Mouse (Mus musculus) Patski (cell line): ENCODE measurements around the gene Sat2. TPM values are rescaled to one million over a fixed set of nuclear protein-coding genes. Genes with fewer than 3 reads are reported as not detected.
A peak's percentile ranks its signal among the peaks of the same experiment; 100 is the strongest.

Experiments
- ATAC-seq: fragments of 100-300 bp; one replicate; pipeline ENCODE4 v1.8.0; 2021
- CTCF ChIA-PET: fragments of 350-600 bp; sonication (Branson Sonifier 250); formaldehyde crosslinking; loops from one replicate; lab custom pipeline; 2022; ENCODE audit warnings: inconsistent platforms; lab: Charles Lee
- POLR2A ChIA-PET: fragments of 350-600 bp; sonication (Branson Sonifier 250); formaldehyde crosslinking; loops from one replicate; lab custom pipeline; 2022; ENCODE audit warnings: antibody characterized with exemption, inconsistent platforms; lab: Charles Lee
- DNase-seq: peaks from one replicate; pipeline ENCODE4 v3.0.0-alpha.2; 2011; ENCODE audit warnings: low read depth, low spot score
- H3K27me3 ChIP-seq: fragments of 371-371 bp; one replicate; pipeline ENCODE4 v1.5.1; 2021
- CTCF ChIP-seq: fragments of 100-300 bp; IDR thresholded peaks from one replicate; pipeline ENCODE4 v1.5.1; 2021
- in situ Hi-C: fragments of 300-500 bp; cut with MboI; formaldehyde crosslinking; loops from 3 replicates; pipeline ENCODE4 v1.11.1; 2018; ENCODE audit warnings: low pct_unique_long_range_greater_than_20kb, mixed read lengths
- polyA plus RNA-seq: library from polyadenylated mRNA; unstranded; gene quantifications from one replicate; pipeline ENCODE4 v1.2.3, GENCODE M21; 2021

Gene Sat2
- 5.2 TPM for polyA plus RNA-seq

DNA sequence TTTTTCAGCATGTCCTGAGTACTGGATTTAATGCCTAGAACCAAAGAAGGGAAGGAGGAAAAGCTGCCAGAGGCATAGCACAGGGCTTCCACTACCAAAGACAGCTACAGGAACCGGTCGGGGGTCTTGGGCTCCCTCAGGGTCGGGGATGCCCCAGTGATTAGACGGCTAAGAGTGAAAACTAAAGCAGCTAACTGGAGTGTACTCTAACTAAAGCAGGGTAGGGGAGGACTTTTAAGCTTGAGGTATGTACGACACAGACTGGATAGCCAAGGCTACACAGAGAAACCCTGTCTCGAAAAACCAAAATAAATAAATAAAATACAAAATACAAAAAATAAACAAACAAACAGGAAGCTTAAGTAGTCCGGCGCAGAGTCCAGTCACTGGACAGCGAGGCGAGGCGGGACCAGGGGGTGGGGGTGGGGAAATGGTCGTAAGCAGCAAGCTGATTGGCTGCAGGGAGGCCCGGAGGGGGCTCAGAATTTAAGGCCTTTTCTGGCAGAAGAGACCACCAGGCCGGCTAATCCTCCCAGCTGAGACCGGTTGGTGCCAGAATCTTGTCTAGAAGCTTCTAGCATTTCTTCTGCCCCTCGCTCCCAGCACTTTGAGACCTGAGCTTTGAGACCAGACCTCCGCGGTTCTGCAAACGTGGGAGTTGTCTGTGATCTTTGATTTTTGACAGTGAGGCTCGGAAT lies at the start of gene Sat2:
TSS of gene Sat2 (plus strand) at position 454 of the 698 bp plus-strand sequence.
- TF ChIP-seq CTCF = no peak
- ChIA-PET POLR2A (no interaction called here), CTCF (no interaction called here)

DNA sequence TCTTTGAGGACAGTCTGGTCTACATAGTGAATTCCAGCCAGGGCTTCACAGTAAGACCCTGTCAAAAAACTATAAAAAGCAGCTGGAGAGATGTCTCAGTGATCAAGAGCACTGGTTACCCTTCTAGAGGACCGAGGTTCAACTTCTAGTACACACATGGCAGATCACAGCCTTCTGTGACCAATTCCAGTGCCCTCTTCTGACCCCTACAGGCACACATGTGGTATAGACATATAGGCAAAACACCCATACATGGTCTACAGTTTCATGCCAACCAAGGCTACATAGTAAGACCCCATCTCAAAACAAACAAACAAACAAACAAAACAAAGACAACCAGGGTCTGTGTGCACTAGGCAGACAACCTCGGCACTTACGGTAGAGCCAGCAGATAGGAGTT lies 46.6 kb upstream of the Sat2 start:
- no peak for DNase-seq
- CTCF ChIA-PET = no interaction called here
- H3K27me3 ChIP-seq = no peaks in the 10 kb centered on the region
- no peak for ATAC-seq
- POLR2A ChIA-PET = no interaction called here
- TF ChIP-seq CTCF = peak; percentile 63
- in situ Hi-C loops = no loop called here

More for the DNA sequence above, at the start of gene Sat2:
- H3K27me3 ChIP-seq = peaks cover 14% of the 10 kb centered on the region
- ATAC-seq (no peak), DNase-seq (no peak)
- in situ Hi-C loops = loop anchor here (5.0 kb wide), 1 partner anchor 39 kb away; the partner anchor contains the start of genes Trp53 and Wrap53

DNA sequence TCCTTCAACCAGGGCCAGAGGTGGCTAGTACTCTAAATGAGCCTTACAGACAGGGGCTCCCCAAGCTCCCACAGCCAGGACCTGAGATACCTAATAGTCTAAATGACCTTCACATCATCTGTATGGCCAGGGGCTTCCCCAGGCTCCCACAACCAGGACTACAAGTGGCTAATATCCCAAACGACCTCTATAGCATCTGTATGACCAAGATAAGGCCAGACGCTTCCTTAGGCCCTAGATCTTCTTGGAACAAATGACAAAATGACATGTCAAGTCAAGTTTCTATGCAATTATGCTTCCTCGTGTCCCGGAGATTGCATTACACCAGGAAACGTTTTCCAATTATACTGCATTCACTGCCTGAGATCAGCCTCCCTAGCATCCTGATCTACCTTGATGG lies 45.5 kb upstream of the Sat2 start:
- ChIA-PET CTCF (no interaction called here), POLR2A (no interaction called here)
- H3K27me3 ChIP-seq = no peaks in the 10 kb centered on the region
- no peak for TF ChIP-seq CTCF
- DNase-seq = no peak
- in situ Hi-C loops = no loop called here
- ATAC-seq = no peak

DNA sequence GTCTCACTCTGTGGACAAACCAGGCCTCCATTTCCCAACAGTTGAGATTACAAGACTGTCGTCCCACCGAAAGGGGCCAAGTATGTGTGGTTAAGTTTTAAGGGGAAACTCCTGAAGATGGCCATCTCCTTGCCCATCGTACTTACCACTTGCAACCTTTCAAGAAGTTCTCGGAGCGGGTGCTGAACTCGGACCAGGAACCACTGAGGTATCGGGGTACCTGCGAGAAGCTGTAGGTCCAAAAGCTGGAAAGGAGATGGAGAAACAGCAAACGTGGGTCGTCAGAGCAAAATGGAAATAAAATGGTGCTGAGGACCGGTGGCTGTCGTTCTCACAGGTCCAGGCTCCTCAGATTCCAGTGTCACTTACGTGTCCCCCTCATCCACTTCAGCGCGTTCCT lies 43.5 kb upstream of the Sat2 start:
- in situ Hi-C loops = no loop called here
- H3K27me3 ChIP-seq = no peaks in the 10 kb centered on the region
- ATAC-seq (no peak), DNase-seq (no peak)
- POLR2A ChIA-PET = no interaction called here
- no peak for TF ChIP-seq CTCF
- CTCF ChIA-PET = interaction anchor here (1.4 to 1.6 kb wide), 2 partner anchors 65 to 253 kb away, joined by 3 to 4 read pairs; partner anchors contain the start of gene Kcnab3

DNA sequence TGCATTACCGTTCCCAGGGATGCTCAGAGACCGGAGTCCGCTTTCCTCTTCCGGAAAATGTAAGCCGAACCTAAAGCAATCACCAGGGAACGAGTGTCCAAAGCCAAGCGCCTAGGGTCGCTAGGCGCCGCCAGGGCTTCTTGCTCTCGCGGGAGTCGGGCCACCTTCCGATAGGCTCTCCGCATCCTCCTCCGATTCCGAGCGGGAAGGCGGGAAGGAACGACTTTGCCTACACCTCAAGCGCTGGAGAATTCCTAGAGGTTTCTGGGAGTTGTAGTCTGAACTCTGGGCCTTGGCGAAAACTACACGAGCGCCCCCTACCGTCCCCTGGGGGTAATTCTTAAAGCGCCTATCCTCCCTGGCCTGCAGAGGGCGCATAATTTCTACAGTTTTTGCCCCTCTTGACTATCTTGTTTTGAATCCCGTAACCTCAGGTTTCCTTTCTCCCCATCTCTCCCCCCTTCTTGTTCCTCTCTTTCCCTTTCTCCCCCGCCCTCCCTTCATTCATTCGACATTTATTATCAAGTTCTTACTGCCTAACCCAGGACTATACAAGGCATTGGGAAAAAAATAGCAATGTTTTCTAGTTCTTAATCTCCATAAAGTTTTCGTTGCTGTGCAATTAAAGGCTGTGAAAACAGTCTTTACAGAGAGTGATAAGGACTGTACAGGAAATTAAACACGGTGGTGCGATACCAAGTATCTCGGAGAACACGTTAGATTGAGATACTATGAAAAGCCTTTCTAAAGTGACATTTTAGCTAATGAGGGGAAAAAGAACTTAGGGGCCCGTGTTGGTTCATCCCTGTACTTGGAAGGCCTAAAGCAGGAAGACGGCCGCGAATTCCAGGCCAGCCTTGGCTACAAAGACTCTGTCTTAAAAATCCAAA lies 42.5 kb upstream of the Sat2 start:
- ATAC-seq (peak; percentile 85), DNase-seq (peak; percentile 73)
- ChIA-PET CTCF (interaction anchor here (0.7 to 1.6 kb wide), 6 partner anchors 18 to 254 kb away, joined by 3 to 7 read pairs (median 3); partner anchors contain the start of gene Kcnab3), POLR2A (interaction anchor here (0.5 to 1.2 kb wide), 3 partner anchors 17 to 33 kb away, joined by 3 to 7 read pairs (median 5); no protein-coding TSS in a partner anchor)
- H3K27me3 ChIP-seq = no peaks in the 10 kb centered on the region
- in situ Hi-C loops = loop anchor here (5.0 kb wide), 1 partner anchor 43 kb away; the partner anchor contains the start of gene Sat2
- peak; percentile 99 for TF ChIP-seq CTCF

DNA sequence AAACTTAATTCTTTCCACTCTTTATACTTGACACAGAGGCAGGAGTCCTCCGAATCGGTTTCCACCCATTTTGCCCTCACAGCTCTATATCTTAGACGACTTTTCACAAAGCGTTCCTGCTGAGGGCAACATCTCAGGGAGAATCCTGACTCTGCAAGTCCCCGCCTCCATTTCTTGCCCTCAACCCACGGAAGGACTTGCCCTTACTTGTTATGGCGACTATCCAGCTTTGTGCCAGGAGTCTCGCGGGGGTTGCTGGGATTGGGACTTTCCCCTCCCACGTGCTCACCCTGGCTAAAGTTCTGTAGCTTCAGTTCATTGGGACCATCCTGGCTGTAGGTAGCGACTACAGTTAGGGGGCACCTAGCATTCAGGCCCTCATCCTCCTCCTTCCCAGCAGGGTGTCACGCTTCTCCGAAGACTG lies 41.7 kb upstream of the Sat2 start, which contains the start of the genes Wrap53 and Trp53:
TSS of gene Wrap53 (minus strand) at position 165 of the 424 bp plus-strand sequence.
TSS of gene Trp53 (plus strand) at position 269 of the 424 bp plus-strand sequence.
- peak; percentile 54 for DNase-seq
- TF ChIP-seq CTCF = no peak
- in situ Hi-C loops = loop anchor here (5.0 kb wide), 1 partner anchor 42 kb away; the partner anchor contains the start of gene Sat2
- ChIA-PET POLR2A (interaction anchor here (0.5 to 1.2 kb wide), 3 partner anchors 33 to 60 kb away, joined by 3 to 5 read pairs (median 4); no protein-coding TSS in a partner anchor), CTCF (interaction anchor here (0.7 to 1.6 kb wide), 5 partner anchors 17 to 37 kb away, joined by 3 to 7 read pairs (median 3); no protein-coding TSS in a partner anchor)
- no peak for ATAC-seq
- H3K27me3 ChIP-seq = no peaks in the 10 kb centered on the region

DNA sequence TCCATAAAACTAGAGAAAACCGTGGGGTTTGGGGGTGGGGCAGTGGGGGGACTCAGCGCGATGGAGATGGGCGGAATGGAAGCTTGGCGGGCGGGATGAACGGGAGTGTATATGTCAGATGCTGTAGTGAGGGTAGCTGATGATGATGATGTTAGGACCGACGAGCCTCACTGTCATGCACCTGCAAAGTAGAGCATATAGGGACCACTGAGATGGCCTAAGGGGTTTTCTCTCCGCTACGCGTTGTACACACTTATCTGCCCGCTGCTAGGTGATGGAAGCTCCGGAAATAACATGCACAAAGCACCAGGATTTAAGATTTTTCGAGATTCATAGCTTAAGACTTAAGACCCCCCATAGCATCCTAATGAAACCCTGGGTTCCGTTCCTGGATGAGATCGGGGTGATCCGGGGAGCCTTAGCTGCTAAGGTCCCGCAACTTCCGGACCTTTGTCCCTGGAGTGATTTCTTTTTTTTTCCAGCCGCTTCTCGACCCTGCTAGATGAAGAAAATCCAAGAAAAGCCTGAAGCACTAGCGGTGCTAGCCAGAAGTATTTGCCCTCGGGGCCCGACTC lies 41.2 kb upstream of the Sat2 start:
- ATAC-seq (no peak), DNase-seq (no peak)
- in situ Hi-C loops = loop anchor here (5.0 kb wide), 1 partner anchor 42 kb away; the partner anchor contains the start of gene Sat2
- H3K27me3 ChIP-seq = no peaks in the 10 kb centered on the region
- POLR2A ChIA-PET = interaction anchor here (0.5 to 1.2 kb wide), 3 partner anchors 9 to 59 kb away, joined by 3 to 4 read pairs (median 3); no protein-coding TSS in a partner anchor
- no peak for TF ChIP-seq CTCF
- CTCF ChIA-PET = interaction anchor here (1.0 to 1.6 kb wide), 3 partner anchors 20 to 36 kb away, joined by 3 to 7 read pairs (median 3); no protein-coding TSS in a partner anchor

DNA sequence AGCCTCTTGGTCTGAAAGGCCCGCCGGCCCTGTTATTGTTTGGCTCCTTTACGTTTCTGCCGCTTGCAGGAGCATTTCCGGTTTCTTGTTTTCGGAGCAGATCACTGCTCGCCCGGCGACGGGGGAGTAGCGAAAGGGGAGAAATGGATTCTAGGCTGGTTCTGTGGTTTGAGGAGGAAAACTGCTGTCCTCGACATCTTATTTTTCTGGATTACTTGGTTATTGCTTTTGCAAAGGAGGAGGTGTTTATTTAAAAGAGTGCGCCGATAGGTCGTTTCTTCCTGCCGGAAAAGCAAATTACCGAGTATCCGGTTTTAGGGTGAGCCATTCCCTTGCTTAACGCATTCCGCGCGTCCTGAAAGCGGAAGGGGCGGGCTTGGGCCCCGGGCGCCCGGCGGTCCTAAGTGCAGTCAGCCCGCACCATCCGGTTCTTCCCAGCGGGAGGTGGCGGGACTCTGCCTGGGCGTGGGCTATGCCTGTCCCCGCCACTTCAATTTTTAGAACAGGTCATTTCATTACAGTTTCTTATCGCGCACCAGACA lies 40.6 kb upstream of the Sat2 start:
- ChIA-PET POLR2A (interaction anchor here (0.6 to 1.2 kb wide), 3 partner anchors 9 to 27 kb away, joined by 3 to 4 read pairs (median 3); no protein-coding TSS in a partner anchor), CTCF (interaction anchor here (1.4 to 1.6 kb wide), 2 partner anchors 19 to 34 kb away, joined by 3 to 7 read pairs; no protein-coding TSS in a partner anchor)
- TF ChIP-seq CTCF = no peak
- ATAC-seq (peak; percentile 68), DNase-seq (peak; percentile 58)
- H3K27me3 ChIP-seq = no peaks in the 10 kb centered on the region
- in situ Hi-C loops = loop anchor here (5.0 kb wide), 1 partner anchor 41 kb away; the partner anchor contains the start of gene Sat2

DNA sequence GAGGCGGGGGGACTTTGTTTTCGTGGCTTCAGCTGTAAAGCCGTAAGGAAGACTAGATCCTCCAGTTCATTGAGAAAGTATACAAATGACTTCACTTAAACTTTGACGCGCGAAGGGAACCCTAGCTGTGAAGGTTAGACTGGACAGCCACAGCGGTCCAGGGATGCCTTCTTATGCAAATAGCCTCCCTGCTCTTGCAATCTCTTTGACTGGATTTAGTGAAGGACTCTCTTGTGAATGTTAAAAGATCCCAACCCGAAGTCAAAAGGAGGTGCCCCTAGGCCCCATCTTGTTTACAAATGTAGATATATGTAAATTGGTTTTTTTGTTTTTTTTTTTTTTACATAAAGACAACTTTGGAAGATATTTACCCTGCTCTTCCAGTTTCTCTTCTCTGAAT lies 40.0 kb upstream of the Sat2 start:
- no peak for TF ChIP-seq CTCF
- H3K27me3 ChIP-seq = no peaks in the 10 kb centered on the region
- no peak for DNase-seq
- ChIA-PET CTCF (interaction anchor here (1.0 kb wide), 1 partner anchor 35 kb away, joined by 4 read pairs; no protein-coding TSS in a partner anchor), POLR2A (interaction anchor here (0.7 to 1.5 kb wide), 3 partner anchors 9 to 26 kb away, joined by 3 to 4 read pairs (median 3); no protein-coding TSS in a partner anchor)
- in situ Hi-C loops = loop anchor here (5.0 kb wide), 1 partner anchor 40 kb away; the partner anchor contains the start of gene Sat2
- no peak for ATAC-seq
